Mouse (Mus musculus): ENCODE results near the gene Gm49358. TPM values are rescaled to one million over a fixed set of nuclear protein-coding genes. Genes with fewer than 3 reads are reported as not detected.

Gene Gm49358
- total and polyA plus RNA-seq, 2 experiments: 1.9 TPM; not detected in 1

DNA sequence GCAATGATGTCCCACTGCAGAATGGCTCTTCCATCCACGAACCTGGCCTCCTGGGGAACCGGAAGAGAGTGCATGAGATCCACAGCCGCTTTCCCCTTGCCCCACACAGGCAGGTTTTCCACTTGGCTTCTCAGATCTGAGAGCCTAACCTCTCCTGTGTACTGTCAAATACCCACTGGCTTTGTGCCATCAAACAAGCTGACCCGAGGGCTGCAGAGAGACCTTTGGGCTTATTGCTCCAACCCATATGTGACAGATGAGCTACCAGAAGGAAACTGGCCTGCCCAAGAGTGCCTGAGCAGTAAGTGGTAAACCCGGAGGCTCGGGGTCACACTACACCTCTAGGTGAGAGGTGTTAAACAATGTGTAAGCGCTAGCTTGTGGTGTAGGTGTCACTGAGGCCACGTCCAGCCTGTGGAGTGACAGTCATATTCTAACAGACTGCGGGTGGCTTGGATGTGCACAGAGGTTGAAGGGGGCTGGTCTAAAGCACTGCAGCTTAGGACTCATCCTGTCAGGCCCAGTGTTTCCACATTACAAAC, 83.2 kb downstream of the Gm49358 start:
- TF ChIP-seq POLR2A (IDR thresholded peaks at IDR 0.05; ENCODE audit: extremely low read depth, insufficient read depth, low read length) (no peak), CTCF (IDR thresholded peaks at IDR 0.05; ENCODE audit: low read depth, low read length) (no peak)
- no peak overlapping the region for H3K9ac ChIP-seq (ENCODE audit: low read depth, low read length)
- peak; percentile 83 for DNase-seq (ENCODE audit: extremely low read depth, low read depth, low spot score)
- H3K4me1 ChIP-seq (ENCODE audit: control insufficient read depth, insufficient read depth, low read length): peaks cover 15% of the 10 kb centered on the region
- no peaks in the 10 kb centered on the region for H3K27me3 ChIP-seq (ENCODE audit: control insufficient read depth, insufficient read depth, low read length)
- 30% methylated on average over 9 of the region's 9 CpGs for WGBS
- no peaks in the 10 kb centered on the region for H3K79me2 ChIP-seq (ENCODE audit: control insufficient read depth, insufficient read depth, low read length)
- no peak overlapping the region for H3K4me3 ChIP-seq (ENCODE audit: insufficient read depth, low read depth, low read length)
- no peak overlapping the region for H3K27ac ChIP-seq (replicated peaks; ENCODE audit: insufficient read depth, low read depth, low read length)
- H3K36me3 ChIP-seq (ENCODE audit: control insufficient read depth, insufficient read depth, low read length): peaks cover 8% of the 10 kb centered on the region; the same call in 1 of the 2 replicates

DNA sequence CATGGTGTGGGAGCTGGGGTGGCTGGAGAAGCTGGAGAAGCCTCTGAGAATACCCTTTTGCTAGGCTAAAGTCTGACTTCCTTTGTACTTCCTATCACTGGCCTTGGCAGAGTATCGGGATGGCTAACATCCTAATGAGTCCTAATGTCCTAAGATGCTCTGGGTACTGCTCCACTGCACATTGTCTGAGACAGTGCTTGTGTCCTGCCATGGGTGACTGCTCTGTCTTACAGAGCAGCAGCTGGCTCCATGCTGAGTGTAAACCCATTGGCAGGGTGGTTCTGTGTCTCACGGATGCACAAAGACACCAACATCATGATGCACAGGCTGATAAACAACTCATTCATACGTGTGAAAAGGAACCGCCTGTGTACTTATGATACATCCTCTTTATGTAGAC, 85.3 kb downstream of the Gm49358 start:
- Histone ChIP-seq H3K27me3 (ENCODE audit: control insufficient read depth, insufficient read depth, low read length) (no peaks in the 10 kb centered on the region), H3K27ac (replicated peaks; ENCODE audit: insufficient read depth, low read depth, low read length) (no peak overlapping the region), H3K79me2 (ENCODE audit: control insufficient read depth, insufficient read depth, low read length) (no peaks in the 10 kb centered on the region), H3K9ac (ENCODE audit: low read depth, low read length) (no peak overlapping the region), H3K4me3 (ENCODE audit: insufficient read depth, low read depth, low read length) (no peak overlapping the region), H3K36me3 (ENCODE audit: control insufficient read depth, insufficient read depth, low read length) (no peaks in the 10 kb centered on the region; the same call in 1 of the 2 replicates), H3K4me1 (ENCODE audit: control insufficient read depth, insufficient read depth, low read length) (peaks cover 9% of the 10 kb centered on the region)
- no peak for TF ChIP-seq POLR2A (IDR thresholded peaks at IDR 0.05; ENCODE audit: extremely low read depth, insufficient read depth, low read length)
- DNase-seq (ENCODE audit: extremely low read depth, low read depth, low spot score): no peak
- 82% methylated on average over 4 of the region's 4 CpGs for WGBS

DNA sequence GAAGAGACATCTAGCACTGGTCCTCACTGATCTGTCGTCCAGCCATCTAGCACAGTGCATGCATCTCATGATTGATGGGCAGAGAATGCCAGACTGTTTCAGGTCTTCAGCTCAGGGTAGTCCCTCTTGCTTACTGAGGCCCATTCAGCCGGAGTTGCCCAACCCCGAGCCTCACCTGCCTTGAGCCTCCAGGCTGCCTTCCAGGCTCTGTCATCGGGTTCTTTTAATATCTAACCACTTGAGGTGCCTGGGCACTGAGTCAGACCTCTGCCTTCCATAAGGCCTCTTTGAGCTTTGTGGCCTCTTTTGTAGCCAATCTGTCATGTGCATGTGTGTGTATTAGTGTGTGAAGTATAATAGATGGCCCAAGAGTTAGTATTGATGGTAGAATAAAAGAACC, 85.7 kb downstream of the Gm49358 start:
- 82% methylated on average over 4 of the region's 4 CpGs for WGBS
- Histone ChIP-seq H3K27me3 (ENCODE audit: control insufficient read depth, insufficient read depth, low read length) (no peaks in the 10 kb centered on the region), H3K9ac (ENCODE audit: low read depth, low read length) (no peak overlapping the region), H3K4me3 (ENCODE audit: insufficient read depth, low read depth, low read length) (no peak overlapping the region), H3K79me2 (ENCODE audit: control insufficient read depth, insufficient read depth, low read length) (no peaks in the 10 kb centered on the region), H3K27ac (replicated peaks; ENCODE audit: insufficient read depth, low read depth, low read length) (no peak overlapping the region), H3K4me1 (ENCODE audit: control insufficient read depth, insufficient read depth, low read length) (peaks cover 9% of the 10 kb centered on the region), H3K36me3 (ENCODE audit: control insufficient read depth, insufficient read depth, low read length) (no peaks in the 10 kb centered on the region; the same call in 1 of the 2 replicates)
- TF ChIP-seq CTCF (IDR thresholded peaks at IDR 0.05; ENCODE audit: low read depth, low read length) (no peak), POLR2A (IDR thresholded peaks at IDR 0.05; ENCODE audit: extremely low read depth, insufficient read depth, low read length) (no peak)
- DNase-seq (ENCODE audit: extremely low read depth, low read depth, low spot score): no peak

DNA sequence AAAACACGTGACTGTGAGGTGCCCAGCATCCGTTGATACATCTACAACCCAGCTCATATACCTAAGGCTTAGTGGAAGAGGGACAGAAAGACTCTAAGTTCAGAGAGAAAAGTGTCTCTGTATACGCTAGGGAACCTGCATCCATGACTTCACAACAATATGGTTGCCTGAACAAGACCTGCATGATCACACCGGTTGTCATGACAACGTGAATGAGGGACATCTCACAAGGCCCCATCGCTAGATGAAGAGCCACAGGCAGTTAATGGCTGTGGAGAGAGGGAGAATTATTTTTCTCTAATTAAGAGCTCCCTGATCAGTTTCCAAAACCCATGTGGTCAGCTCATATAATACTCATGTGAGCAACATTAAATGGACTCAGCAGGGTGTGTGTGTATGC, 88.4 kb downstream of the Gm49358 start:
- H3K9ac ChIP-seq (ENCODE audit: low read depth, low read length): no peak overlapping the region
- no peak for DNase-seq (ENCODE audit: extremely low read depth, low read depth, low spot score)
- no peaks in the 10 kb centered on the region for H3K27me3 ChIP-seq (ENCODE audit: control insufficient read depth, insufficient read depth, low read length)
- no peak overlapping the region for H3K27ac ChIP-seq (replicated peaks; ENCODE audit: insufficient read depth, low read depth, low read length)
- H3K4me1 ChIP-seq (ENCODE audit: control insufficient read depth, insufficient read depth, low read length): peaks cover 1% of the 10 kb centered on the region
- WGBS: 90% methylated on average over 6 of the region's 6 CpGs
- no peaks in the 10 kb centered on the region; the same call in 1 of the 2 replicates for H3K36me3 ChIP-seq (ENCODE audit: control insufficient read depth, insufficient read depth, low read length)
- TF ChIP-seq CTCF (IDR thresholded peaks at IDR 0.05; ENCODE audit: low read depth, low read length) (no peak), POLR2A (IDR thresholded peaks at IDR 0.05; ENCODE audit: extremely low read depth, insufficient read depth, low read length) (no peak)
- no peaks in the 10 kb centered on the region for H3K79me2 ChIP-seq (ENCODE audit: control insufficient read depth, insufficient read depth, low read length)
- H3K4me3 ChIP-seq (ENCODE audit: insufficient read depth, low read depth, low read length): no peak overlapping the region

DNA sequence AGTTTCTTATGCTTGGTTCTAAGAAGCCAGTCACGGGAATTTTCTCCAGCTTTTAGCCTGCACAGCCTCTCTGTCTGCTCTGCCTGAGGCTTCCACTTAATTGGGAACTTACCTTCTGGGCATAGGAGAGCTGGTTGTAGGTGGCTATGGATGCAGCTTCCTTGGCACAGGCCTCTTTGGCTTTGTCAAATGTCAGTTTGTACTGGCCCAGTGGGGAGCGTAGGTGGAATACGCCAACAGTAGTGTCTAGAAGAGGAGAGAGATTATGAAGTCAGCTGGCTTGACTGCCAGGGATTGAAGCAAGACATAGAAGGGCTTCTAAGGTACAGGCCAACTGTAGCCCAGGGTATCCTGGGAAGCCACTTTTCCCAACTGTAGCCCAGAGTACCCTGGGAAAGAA, 89.7 kb downstream of the Gm49358 start:
- DNase-seq (ENCODE audit: extremely low read depth, low read depth, low spot score): no peak

DNA sequence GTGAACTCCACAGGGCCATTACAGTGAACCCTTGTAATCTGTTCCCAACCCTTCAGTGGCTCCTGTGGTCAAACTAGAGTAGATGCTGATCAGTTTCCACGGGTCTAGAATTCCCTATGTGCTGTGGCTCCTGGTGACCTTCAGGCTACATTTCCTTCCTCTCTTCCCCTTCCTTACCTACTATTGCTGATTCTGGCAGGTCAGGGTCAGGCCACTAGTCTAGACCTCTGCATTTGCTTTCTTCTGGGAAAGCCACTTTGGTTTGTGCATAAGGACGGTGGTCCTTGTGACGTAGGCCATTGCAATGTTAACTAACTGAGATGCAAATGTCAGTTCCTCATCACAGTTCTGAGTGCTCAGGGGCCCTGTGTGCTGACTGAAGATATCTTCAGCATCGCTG, 96.6 kb downstream of the Gm49358 start:
- no peak overlapping the region for H3K9ac ChIP-seq (ENCODE audit: low read depth, low read length)
- H3K79me2 ChIP-seq (ENCODE audit: control insufficient read depth, insufficient read depth, low read length): no peaks in the 10 kb centered on the region
- no peak overlapping the region for H3K4me3 ChIP-seq (ENCODE audit: insufficient read depth, low read depth, low read length)
- DNase-seq (ENCODE audit: extremely low read depth, low read depth, low spot score): no peak
- H3K4me1 ChIP-seq (ENCODE audit: control insufficient read depth, insufficient read depth, low read length): no peaks in the 10 kb centered on the region; the same call in 1 of the 2 replicates
- H3K27ac ChIP-seq (replicated peaks; ENCODE audit: insufficient read depth, low read depth, low read length): no peak overlapping the region
- peaks cover 1% of the 10 kb centered on the region; the same call in 1 of the 2 replicates for H3K36me3 ChIP-seq (ENCODE audit: control insufficient read depth, insufficient read depth, low read length)
- no peak for TF ChIP-seq CTCF (IDR thresholded peaks at IDR 0.05; ENCODE audit: low read depth, low read length)
- TF ChIP-seq POLR2A (IDR thresholded peaks at IDR 0.05; ENCODE audit: extremely low read depth, insufficient read depth, low read length): no peak
- WGBS: 83% methylated on average over 4 of the region's 4 CpGs
- no peaks in the 10 kb centered on the region for H3K27me3 ChIP-seq (ENCODE audit: control insufficient read depth, insufficient read depth, low read length)

More for the DNA sequence above, 89.7 kb downstream of the Gm49358 start:
- Histone ChIP-seq H3K4me1 (ENCODE audit: control insufficient read depth, insufficient read depth, low read length) (no peaks in the 10 kb centered on the region), H3K9ac (ENCODE audit: low read depth, low read length) (no peak overlapping the region), H3K79me2 (ENCODE audit: control insufficient read depth, insufficient read depth, low read length) (no peaks in the 10 kb centered on the region), H3K36me3 (ENCODE audit: control insufficient read depth, insufficient read depth, low read length) (no peaks in the 10 kb centered on the region; the same call in 1 of the 2 replicates), H3K27ac (replicated peaks; ENCODE audit: insufficient read depth, low read depth, low read length) (no peak overlapping the region), H3K4me3 (ENCODE audit: insufficient read depth, low read depth, low read length) (no peak overlapping the region), H3K27me3 (ENCODE audit: control insufficient read depth, insufficient read depth, low read length) (no peaks in the 10 kb centered on the region)
- TF ChIP-seq CTCF (IDR thresholded peaks at IDR 0.05; ENCODE audit: low read depth, low read length) (no peak), POLR2A (IDR thresholded peaks at IDR 0.05; ENCODE audit: extremely low read depth, insufficient read depth, low read length) (no peak)
- 97% methylated on average over 3 of the region's 3 CpGs for WGBS
